Mouse (Mus musculus) activated CD4-positive, CD25-positive, alpha-beta regulatory T cell (primary cell): Measurements from ENCODE around the gene Zfp988. TPM values are rescaled to one million over a fixed set of nuclear protein-coding genes. Genes with fewer than 3 reads are reported as not detected.

Source experiments
- polyA plus RNA-seq, 2 experiments: library from polyadenylated mRNA; unstranded; fragments of 100-300 nt; shearing (Covaris generic); gene quantifications; one replicate each; pipeline ENCODE4 v1.2.1; 2017

The Zfp988 gene
- polyA plus RNA-seq: under 1 TPM; 0.39 to 0.87 TPM

GRCm38 (mm10) chr4:147305436-147305835 lies at the start of gene Zfp988:
Gene Zfp988 (plus strand): TSS chr4:147305674.

GRCm38 (mm10) chr4:147361003-147361402 lies 55.5 kb downstream of the Zfp988 start, which contains the start of gene Zfp978:
Gene Zfp978 (plus strand): TSS chr4:147361303.

Other genes starting within 250 kb of the Zfp988 start
- 1 to 10 TPM; 8.2 to 8.6 TPM for gene Zfp991, start 173.6 kb upstream of the Zfp988 start, polyA plus RNA-seq
- not detected for gene Zfp978, start 55.6 kb downstream of the Zfp988 start, polyA plus RNA-seq
- 1 to 10 TPM in 1 of 2 experiments, under 1 TPM in 1; 0.97 to 1.1 TPM for gene Zfp982, start 186.7 kb downstream of the Zfp988 start, polyA plus RNA-seq
- 1 to 10 TPM in 1 of 2 experiments, under 1 TPM in 1; 0.06 to 1.6 TPM for gene Gm16503, start 234.5 kb downstream of the Zfp988 start, polyA plus RNA-seq
- 1 to 10 TPM in 1 of 2 experiments, under 1 TPM in 1; 0.74 to 1.2 TPM for gene Zfp985, start 247.6 kb downstream of the Zfp988 start, polyA plus RNA-seq